22 mouse cellular contexts compared by ENCODE assay signal in genomic region chrX:48136935-48137334, GRCm38 (mm10). TPM values are rescaled to one million over a fixed set of nuclear protein-coding genes. Genes with fewer than 3 reads are reported as not detected.
A peak's percentile ranks its signal among the peaks of the same experiment; 100 is the strongest.
DNase-seq lines count a peak whose midpoint lies in the region; ATAC-seq and TF ChIP-seq lines count a peak whose summit lies in the region.
"Had no signal": no experiment of that assay in that cellular context is flagged by ENCODE, and none has a peak within 500 bp of the region (broad histone marks: within the 10 kb centered on the region; RNA-seq: fewer than 3 reads in every experiment).

No protein-coding gene starts in this region.

- H3K79me2 ChIP-seq in CH12.LX (replicated peaks; ENCODE audit: control insufficient read depth, extremely low read depth, insufficient read depth, poor library complexity, severe bottlenecking) = no peaks in the 10 kb centered on the region

- H3K9me3 ChIP-seq in CH12.LX (replicated peaks; ENCODE audit: low read length) = no peaks in the 10 kb centered on the region
- H3K9me3 ChIP-seq: heart, embryonic 12.5 days; hindbrain, embryonic 13.5 days; intestine, embryonic 15.5 days; limb, embryonic 12.5 days; liver, embryonic 13.5 days; midbrain, embryonic 13.5 days had no signal

- TF ChIP-seq POLR2A in CH12.LX (IDR thresholded peaks at IDR 0.05; ENCODE audit: low read depth, low read length) = no peak

- H3K4me3 ChIP-seq in CH12.LX (replicated peaks in 1 of 3; ENCODE audit: low read depth in 2 of 3, low read length in 2 of 3, poor library complexity in 1 of 3) = no peak overlapping the region
- H3K4me3 ChIP-seq in layer of hippocampus, adult 2 months = no peak overlapping the region
- H3K4me3 ChIP-seq: heart, embryonic 12.5 days; hindbrain, embryonic 13.5 days; intestine, embryonic 15.5 days; limb, embryonic 12.5 days; liver, embryonic 13.5 days; midbrain, embryonic 13.5 days had no signal

- no peaks in the 10 kb centered on the region for H3K27me3 ChIP-seq in CH12.LX (replicated peaks)
- no peaks in the 10 kb centered on the region for H3K27me3 ChIP-seq in splenic B cell, adult 2 months (ENCODE audit: control insufficient read depth, insufficient read depth, low read length, poor library complexity, severe bottlenecking)
- H3K27me3 ChIP-seq: hindbrain, embryonic 13.5 days; intestine, embryonic 15.5 days; limb, embryonic 12.5 days; midbrain, embryonic 13.5 days had no signal

- TF ChIP-seq CTCF in CH12.LX (conservative IDR thresholded peaks at IDR 0.05 in 1 of 2, IDR thresholded peaks at IDR 0.05 in 1 of 2; ENCODE audit: low read depth in 2 of 2, low read length in 2 of 2) = no peak
- TF ChIP-seq CTCF in layer of hippocampus, adult 2 months (conservative IDR thresholded peaks at IDR 0.05) = no peak

- dilution Hi-C loops in CH12.LX (cut with MboI; ENCODE audit: extremely low pct_ligation_motif_present, extremely low pct_unique_long_range_greater_than_20kb, low sequenced_read_pairs) = no loop called here

- peak; percentile 79 for DNase-seq in CD4-positive helper T cell, adult 2 months (ENCODE audit: low read depth, low spot score)
- DNase-seq in CH12.LX (ENCODE audit: extremely low read depth) = peak; percentile 67
- peak; percentile 6 for DNase-seq in splenic B cell, adult 2 months (ENCODE audit: low read depth, low spot score)
- DNase-seq in thymus, postnatal 36 days = peak; percentile 74 to 88
- no peak for DNase-seq in adrenal gland, postnatal 36 days
- DNase-seq in layer of hippocampus, adult 2 months (ENCODE audit: low spot score in 2 of 2) = no peak
- DNase-seq: adrenal gland, adult 2 months; cerebellum, postnatal 36 days; heart, postnatal 14 days; kidney, adult 9 months; kidney, postnatal 36 days; liver, embryonic 13.5 days; lung, embryonic 14.5 days had no signal

- H3K27ac ChIP-seq in CH12.LX (ENCODE audit: insufficient read depth, low read depth) = peak overlapping the region; percentile 99
- H3K27ac ChIP-seq in layer of hippocampus, adult 2 months = no peak overlapping the region
- H3K27ac ChIP-seq: hindbrain, embryonic 13.5 days; intestine, embryonic 15.5 days; limb, embryonic 12.5 days; liver, embryonic 13.5 days; macrophage; midbrain, embryonic 13.5 days; stomach, postnatal 0 days had no signal

- H3K9ac ChIP-seq in CH12.LX (ENCODE audit: insufficient read depth, low read depth) = no peak overlapping the region
- H3K9ac ChIP-seq: heart, embryonic 12.5 days; hindbrain, embryonic 13.5 days; intestine, embryonic 15.5 days; limb, embryonic 12.5 days; liver, embryonic 13.5 days; lung, embryonic 14.5 days; midbrain, embryonic 13.5 days had no signal

- no peak overlapping the region; the same call in 1 of the 2 replicates for H3K4me2 ChIP-seq in CH12.LX (ENCODE audit: insufficient read depth, low read depth, poor library complexity, severe bottlenecking)
- H3K4me2 ChIP-seq: heart, embryonic 12.5 days; hindbrain, embryonic 13.5 days; intestine, embryonic 15.5 days; limb, embryonic 12.5 days; liver, embryonic 13.5 days; lung, embryonic 14.5 days; midbrain, embryonic 13.5 days had no signal

- peaks cover 17 to 39% of the 10 kb centered on the region in 2 experiments for H3K4me1 ChIP-seq in CH12.LX (ENCODE audit: control insufficient read depth in 1 of 2, insufficient read depth in 2 of 2)
- H3K4me1 ChIP-seq: heart, embryonic 12.5 days; intestine, embryonic 15.5 days had no signal

- in situ Hi-C loops in CH12.LX (cut with MboI; ENCODE audit: low pct_ligation_motif_present, low pct_unique_long_range_greater_than_20kb, low sequenced_read_pairs) = no loop called here

- H3K36me3 ChIP-seq in CH12.LX (replicated peaks in 1 of 2; ENCODE audit: control insufficient read depth in 1 of 2, insufficient read depth in 1 of 2, low read length in 1 of 2) = no peaks in the 10 kb centered on the region
- no peaks in the 10 kb centered on the region for H3K36me3 ChIP-seq in splenic B cell, adult 2 months (ENCODE audit: control insufficient read depth, insufficient read depth, low read length, poor library complexity, severe bottlenecking)
- H3K36me3 ChIP-seq: heart, embryonic 12.5 days; hindbrain, embryonic 13.5 days; intestine, embryonic 15.5 days; limb, embryonic 12.5 days; liver, embryonic 13.5 days; midbrain, embryonic 13.5 days had no signal

- no peak for ATAC-seq in megakaryocyte-erythroid progenitor cell, adult 5-6 weeks (replicated peaks; ENCODE audit: low FRiP score, low TSS enrichment, poor library complexity, severe bottlenecking)
- ATAC-seq: intestine, embryonic 15.5 days; midbrain, embryonic 13.5 days had no signal

- TF ChIP-seq RAD21 in CH12.LX (IDR thresholded peaks at IDR 0.05; ENCODE audit: low read depth, low read length) = no peak; the same call in none of the 2 replicates

- 0 out of 2 replicates have a peak, but pooled peaks have one; percentile 27 for TF ChIP-seq EP300 in CH12.LX (IDR thresholded peaks at IDR 0.05; ENCODE audit: low read length)

TF ChIP-seq in CH12.LX, 34 proteins besides CTCF, POLR2A, EP300 and RAD21:
- TF ChIP-seq HCFC1 (IDR thresholded peaks at IDR 0.05; ENCODE audit: low read depth, low read length) (no peak), E2F4 (IDR thresholded peaks at IDR 0.05; ENCODE audit: insufficient replicate concordance, low read depth, low read length) (no peak), KAT2A (IDR thresholded peaks at IDR 0.05; ENCODE audit: insufficient replicate concordance, low read length) (no peak), ZMIZ1 (IDR thresholded peaks at IDR 0.05; ENCODE audit: low read depth, low read length) (no peak), RCOR1 (conservative IDR thresholded peaks at IDR 0.05; ENCODE audit: low read depth, low read length) (no peak), IRF4 (IDR thresholded peaks at IDR 0.05; ENCODE audit: low read depth, low read length) (peak; percentile 42; the same call in 1 of the 2 replicates), MAX (IDR thresholded peaks at IDR 0.05; ENCODE audit: low read length) (peak; percentile 87), TBP (conservative IDR thresholded peaks at IDR 0.05; ENCODE audit: low read depth, low read length) (no peak), ETS1 (conservative IDR thresholded peaks at IDR 0.05; ENCODE audit: low read depth, low read length) (peak; percentile 50; the same call in 1 of the 2 replicates), CHD2 (IDR thresholded peaks at IDR 0.05; ENCODE audit: low read length) (peak; percentile 85; the same call in 1 of the 2 replicates), SMC3 (IDR thresholded peaks at IDR 0.05; ENCODE audit: low read depth, low read length) (no peak), NRF1 (IDR thresholded peaks at IDR 0.05; ENCODE audit: low read depth, low read length) (peak; percentile 77), CHD1 (IDR thresholded peaks at IDR 0.05; ENCODE audit: low read depth, low read length) (no peak), MAFK (IDR thresholded peaks at IDR 0.05; ENCODE audit: insufficient replicate concordance, low read length) (no peak), PAX5 (IDR thresholded peaks at IDR 0.05; ENCODE audit: low read length) (no peak), USF1 (IDR thresholded peaks at IDR 0.05; ENCODE audit: low read depth, low read length) (peak; percentile 54), SIN3A (IDR thresholded peaks at IDR 0.05; ENCODE audit: low read length) (peak; percentile 53; the same call in 1 of the 2 replicates), USF2 (conservative IDR thresholded peaks at IDR 0.05; ENCODE audit: low read depth, low read length) (no peak), NELFE (IDR thresholded peaks at IDR 0.05; ENCODE audit: low read depth, low read length) (no peak), MAZ (IDR thresholded peaks at IDR 0.05; ENCODE audit: low read depth, low read length) (0 out of 2 replicates have a peak, but pooled peaks have one; percentile 18), ELF1 (IDR thresholded peaks at IDR 0.05; ENCODE audit: low read depth, low read length) (no peak), MYC (IDR thresholded peaks at IDR 0.05; ENCODE audit: low read depth, low read length) (peak; percentile 83), TCF12 (IDR thresholded peaks at IDR 0.05; ENCODE audit: low read depth, low read length) (peak; percentile 55; the same call in 1 of the 2 replicates), ZC3H11A (IDR thresholded peaks at IDR 0.05; ENCODE audit: low read depth, low read length) (no peak), ZNF384 (IDR thresholded peaks at IDR 0.05; ENCODE audit: low read depth, low read length) (no peak), JUN (IDR thresholded peaks at IDR 0.05; ENCODE audit: insufficient read depth, low read depth, low read length) (no peak), POLR2AphosphoS2 (IDR thresholded peaks at IDR 0.05; ENCODE audit: low read depth, low read length) (no peak), MXI1 (IDR thresholded peaks at IDR 0.05; ENCODE audit: low read depth, low read length) (peak; percentile 56; the same call in 1 of the 2 replicates), GABPA (IDR thresholded peaks at IDR 0.05; ENCODE audit: insufficient replicate concordance, low read depth, low read length) (no peak), ZKSCAN1 (IDR thresholded peaks at IDR 0.05; ENCODE audit: borderline replicate concordance, low read depth, low read length) (no peak), JUND (conservative IDR thresholded peaks at IDR 0.05; ENCODE audit: low read depth, low read length) (no peak), BHLHE40 (IDR thresholded peaks at IDR 0.05; ENCODE audit: low read depth, low read length) (peak; percentile 80), MEF2A (IDR thresholded peaks at IDR 0.05; ENCODE audit: borderline replicate concordance, low read depth, low read length) (peak; percentile 45; the same call in 1 of the 2 replicates), UBTF (IDR thresholded peaks at IDR 0.05; ENCODE audit: low read depth, low read length) (no peak)
TF ChIP-seq in CH12.LX: peak in this region for 13.

RNA-seq across cellular contexts. Expression of gene Sash3, which starts 9.3 kb away (rescaled TPM):
- total RNA-seq in CH12.LX (2012; rRNA removed) (88.9 and 96.3 TPM in 2 replicates), CH12.LX (2014; rRNA removed) (138 and 148 TPM in 2 replicates)
- 87.6 and 90.9 TPM in 2 replicates for polyA plus RNA-seq in CH12.LX (2012; ENCODE audit: insufficient read length, low read depth)
- total RNA-seq in adrenal gland, postnatal 36 days (2021) = 1 to 10 TPM; 1.4 to 1.9 TPM
- 34.7 and 38.6 TPM in 2 replicates for total RNA-seq in megakaryocyte-erythroid progenitor cell, adult 5-6 weeks (2014; fragmentation: Nextera tagmentation)
- total RNA-seq in megakaryocyte-erythroid progenitor cell, adult 5-6 weeks (2017) = 49.8 and 63.2 TPM in 2 replicates
- total RNA-seq in layer of hippocampus, adult 2 months (2021) = 1 to 10 TPM; 1.5 to 1.8 TPM

RNA-seq across cellular contexts. Expression of gene Xpnpep2, which starts 28.4 kb away (rescaled TPM):
- 0.04 and 0.08 TPM in 2 replicates for total RNA-seq in CH12.LX (2012; rRNA removed)
- 0.05 and 0.09 TPM in 2 replicates for total RNA-seq in CH12.LX (2014; rRNA removed)
- polyA plus RNA-seq in CH12.LX (2012; ENCODE audit: insufficient read length, low read depth) = 0.07 and 0.14 TPM in 2 replicates
- total RNA-seq in adrenal gland, postnatal 36 days (2021) = 1 to 10 TPM; 1.3 to 1.8 TPM
- 3.6 TPM in 1 of 2 replicates, not detected in the other for total RNA-seq in megakaryocyte-erythroid progenitor cell, adult 5-6 weeks (2014; fragmentation: Nextera tagmentation)
- total RNA-seq in megakaryocyte-erythroid progenitor cell, adult 5-6 weeks (2017) = 0.47 TPM in 1 of 2 replicates, not detected in the other
- under 1 TPM; 0.29 to 0.49 TPM for total RNA-seq in layer of hippocampus, adult 2 months (2021)
- total RNA-seq: granulocyte monocyte progenitor cell, adult 5-6 weeks had no signal
- polyA plus RNA-seq: macrophage had no signal

Comparison
In these comparisons a context has a peak if more than half of its experiments do, and no peak if none do; other contexts are left out.
1. DNase-seq: peak in CD4-positive helper T cell, adult 2 months (single experiment), CH12.LX (single experiment), splenic B cell, adult 2 months (single experiment) and thymus, postnatal 36 days (2 of 2); none in adrenal gland, postnatal 36 days (0 of 2) and layer of hippocampus, adult 2 months (0 of 2).
2. RNA of gene Sash3, which starts 9.3 kb away (total RNA-seq): 88.9 to 148 TPM in CH12.LX and 34.7 to 63.2 TPM in megakaryocyte-erythroid progenitor cell, adult 5-6 weeks; 1.4 to 1.9 TPM in adrenal gland, postnatal 36 days and 1.5 to 1.8 TPM in layer of hippocampus, adult 2 months; every median in the first group is over 10 times any median in the second.